Mouse (Mus musculus) stomach, postnatal 0 days (tissue): ENCODE measurements at regions not wholly inside any gene's neighbourhood (a gene's known extent, or its start where the extent isn't known, plus 50 kb on each side); places are given as distances from the start of the nearest gene placed in this dataset.

Source experiments
- CTCF ChIP-seq: IDR thresholded peaks from 2 replicates; pipeline ENCODE4 v1.5.1; 2016; ENCODE audit warnings: antibody characterized with exemption, low read depth, mild to moderate bottlenecking, moderate library complexity
- EP300 ChIP-seq: optimal IDR thresholded peaks from 2 replicates; pipeline ENCODE3; 2016; ENCODE audit warnings: antibody characterized with exemption

GRCm38 (mm10) chr3:31374061-31374460, 63.9 kb upstream of the Slc7a14 start:
- no peak for TF ChIP-seq CTCF
- TF ChIP-seq EP300: no peak
